Mouse (Mus musculus): ENCODE results near the gene Fam104a. TPM values are rescaled to one million over a fixed set of nuclear protein-coding genes. Genes with fewer than 3 reads are reported as not detected.
A peak's percentile ranks its signal among the peaks of the same experiment; 100 is the strongest.

Gene Fam104a
- polyA plus RNA-seq, 1 experiment from 2014 or later = 40.8 TPM

- H3K4me2 ChIP-seq = no peak overlapping the region
- H3K9ac ChIP-seq = no peak overlapping the region
- H3K27me3 ChIP-seq = no peaks in the 10 kb centered on the region
- H3K36me3 ChIP-seq = peaks cover 70% of the 10 kb centered on the region
- H3K4me3 ChIP-seq = no peak overlapping the region
- no peaks in the 10 kb centered on the region for H3K4me1 ChIP-seq (replicated peaks)
- no peaks in the 10 kb centered on the region for H3K9me3 ChIP-seq
- ATAC-seq (ENCODE audit: low read depth) = no peak
- H3K27ac ChIP-seq (replicated peaks) = no peak overlapping the region
- WGBS = 81% methylated on average over 5 of the region's 5 CpGs
These were observed 13.6 kb upstream of the Fam104a start for GRCm38 (mm10) chr11:113697571-113697970.

GRCm38 (mm10) chr11:113691851-113692250 lies 7.9 kb upstream of the Fam104a start:
- H3K9me3 ChIP-seq = no peaks in the 10 kb centered on the region
- no peak overlapping the region for H3K4me3 ChIP-seq
- H3K4me2 ChIP-seq = no peak overlapping the region
- no peak overlapping the region for H3K9ac ChIP-seq
- H3K27ac ChIP-seq (replicated peaks) = no peak overlapping the region
- H3K36me3 ChIP-seq = peaks cover 92% of the 10 kb centered on the region
- no peaks in the 10 kb centered on the region for H3K27me3 ChIP-seq
- 75% methylated on average over 3 of the region's 3 CpGs for WGBS
- H3K4me1 ChIP-seq (replicated peaks) = peaks cover 6% of the 10 kb centered on the region
- ATAC-seq (ENCODE audit: low read depth) = no peak

GRCm38 (mm10) chr11:113691318-113691717 lies 7.4 kb upstream of the Fam104a start:
- no peak overlapping the region for H3K4me2 ChIP-seq
- no peak overlapping the region for H3K4me3 ChIP-seq
- ATAC-seq (ENCODE audit: low read depth) = no peak
- H3K27ac ChIP-seq (replicated peaks) = no peak overlapping the region
- no peak overlapping the region for H3K9ac ChIP-seq
- 92% methylated on average over 5 of the region's 5 CpGs for WGBS
- H3K27me3 ChIP-seq = no peaks in the 10 kb centered on the region
- peaks cover 87% of the 10 kb centered on the region for H3K36me3 ChIP-seq
- H3K4me1 ChIP-seq (replicated peaks) = peaks cover 11% of the 10 kb centered on the region
- H3K9me3 ChIP-seq = no peaks in the 10 kb centered on the region

GRCm38 (mm10) chr11:113690506-113690905 lies 6.6 kb upstream of the Fam104a start:
- H3K4me2 ChIP-seq = no peak overlapping the region
- WGBS = 93% methylated on average over 12 of the region's 12 CpGs
- H3K36me3 ChIP-seq = peaks cover 79% of the 10 kb centered on the region

GRCm38 (mm10) chr11:113687031-113687430 lies 3.1 kb upstream of the Fam104a start:
- Histone ChIP-seq H3K4me1 (replicated peaks) (peaks cover 40% of the 10 kb centered on the region), H3K36me3 (peaks cover 44% of the 10 kb centered on the region), H3K4me2 (0 out of 2 replicates have a peak overlapping the region, but pooled peaks have one; percentile 4), H3K4me3 (no peak overlapping the region), H3K9ac (peak overlapping the region; percentile 53), H3K27me3 (no peaks in the 10 kb centered on the region), H3K27ac (replicated peaks) (peak overlapping the region; percentile 56), H3K9me3 (no peaks in the 10 kb centered on the region)
- no peak for ATAC-seq (ENCODE audit: low read depth)
- 27% methylated on average over 2 of the region's 2 CpGs for WGBS

More at GRCm38 (mm10) chr11:113690506-113690905, 6.6 kb upstream of the Fam104a start:
- no peaks in the 10 kb centered on the region for H3K9me3 ChIP-seq
- no peaks in the 10 kb centered on the region for H3K27me3 ChIP-seq
- no peak for ATAC-seq (ENCODE audit: low read depth)
- H3K4me1 ChIP-seq (replicated peaks) = peaks cover 19% of the 10 kb centered on the region
- no peak overlapping the region for H3K4me3 ChIP-seq
- no peak overlapping the region for H3K27ac ChIP-seq (replicated peaks)
- H3K9ac ChIP-seq = no peak overlapping the region

- H3K9me3 ChIP-seq = no peaks in the 10 kb centered on the region
- 43% methylated on average over 25 of the region's 25 CpGs for WGBS
- H3K4me1 ChIP-seq (replicated peaks) = peaks cover 54% of the 10 kb centered on the region
- ATAC-seq (ENCODE audit: low read depth) = no peak
- H3K27ac ChIP-seq (replicated peaks) = peak overlapping the region; percentile 71
- peak overlapping the region; percentile 89 for H3K4me2 ChIP-seq
- peaks cover 23% of the 10 kb centered on the region for H3K36me3 ChIP-seq
- no peaks in the 10 kb centered on the region for H3K27me3 ChIP-seq
- H3K4me3 ChIP-seq = peak overlapping the region; percentile 88
- peak overlapping the region; percentile 77 for H3K9ac ChIP-seq
These were observed 912 bp upstream of the Fam104a start for GRCm38 (mm10) chr11:113684707-113685426.

GRCm38 (mm10) chr11:113683627-113683956 lies 363 bp downstream of the Fam104a start:
- Histone ChIP-seq H3K9ac (peak overlapping the region; percentile 85), H3K36me3 (peaks cover 11% of the 10 kb centered on the region), H3K4me1 (replicated peaks) (peaks cover 58% of the 10 kb centered on the region), H3K27ac (replicated peaks) (peak overlapping the region; percentile 96), H3K4me3 (peak overlapping the region; percentile 88), H3K9me3 (no peaks in the 10 kb centered on the region), H3K27me3 (no peaks in the 10 kb centered on the region), H3K4me2 (peak overlapping the region; percentile 89)
- under 1% methylated on average over 31 of the region's 38 CpGs for WGBS
- no peak; the same call in 1 of the 2 replicates for ATAC-seq (ENCODE audit: low read depth)

GRCm38 (mm10) chr11:113682897-113683626 lies 893 bp downstream of the Fam104a start:
- 3% methylated on average over 38 of the region's 38 CpGs for WGBS
- Histone ChIP-seq H3K9ac (peak overlapping the region; percentile 85), H3K36me3 (peaks cover 5% of the 10 kb centered on the region), H3K4me1 (replicated peaks) (peaks cover 58% of the 10 kb centered on the region), H3K27ac (replicated peaks) (peak overlapping the region; percentile 96), H3K4me3 (peak overlapping the region; percentile 88), H3K4me2 (peak overlapping the region; percentile 89), H3K9me3 (no peaks in the 10 kb centered on the region), H3K27me3 (no peaks in the 10 kb centered on the region)
- peak; percentile 29 for ATAC-seq (ENCODE audit: low read depth)

GRCm38 (mm10) chr11:113681979-113682378 lies 2.0 kb downstream of the Fam104a start:
- H3K4me2 ChIP-seq = peak overlapping the region; percentile 89
- peaks cover under 1% of the 10 kb centered on the region; the same call in 1 of the 2 replicates for H3K36me3 ChIP-seq
- no peak overlapping the region for H3K27ac ChIP-seq (replicated peaks)
- no peak for ATAC-seq (ENCODE audit: low read depth)
- H3K4me1 ChIP-seq (replicated peaks) = peaks cover 61% of the 10 kb centered on the region
- H3K9ac ChIP-seq = peak overlapping the region; percentile 85
- H3K9me3 ChIP-seq = no peaks in the 10 kb centered on the region
- peak overlapping the region; percentile 88 for H3K4me3 ChIP-seq
- H3K27me3 ChIP-seq = no peaks in the 10 kb centered on the region

GRCm38 (mm10) chr11:113680954-113681353 lies 3.0 kb downstream of the Fam104a start:
- H3K4me2 ChIP-seq = 0 out of 2 replicates have a peak overlapping the region, but pooled peaks have one; percentile 89
- 81% methylated on average over 2 of the region's 2 CpGs for WGBS
- H3K4me1 ChIP-seq (replicated peaks) = peaks cover 57% of the 10 kb centered on the region
- H3K36me3 ChIP-seq = peaks cover 10% of the 10 kb centered on the region
- no peak for ATAC-seq (ENCODE audit: low read depth)
- no peak overlapping the region for H3K27ac ChIP-seq (replicated peaks)
- no peak overlapping the region for H3K4me3 ChIP-seq
- 0 out of 2 replicates have a peak overlapping the region, but pooled peaks have one; percentile 85 for H3K9ac ChIP-seq
- H3K9me3 ChIP-seq = no peaks in the 10 kb centered on the region
- no peaks in the 10 kb centered on the region for H3K27me3 ChIP-seq

- Histone ChIP-seq H3K4me3 (no peak overlapping the region), H3K4me1 (replicated peaks) (peaks cover 43% of the 10 kb centered on the region), H3K27ac (replicated peaks) (no peak overlapping the region), H3K36me3 (peaks cover 32% of the 10 kb centered on the region), H3K9me3 (no peaks in the 10 kb centered on the region), H3K27me3 (no peaks in the 10 kb centered on the region), H3K4me2 (no peak overlapping the region), H3K9ac (no peak overlapping the region)
- no peak for ATAC-seq (ENCODE audit: low read depth)
- 85% methylated on average over 8 of the region's 8 CpGs for WGBS
These were observed 5.6 kb downstream of the Fam104a start for GRCm38 (mm10) chr11:113678373-113678772.

- no peak for ATAC-seq (ENCODE audit: low read depth)
- Histone ChIP-seq H3K27me3 (no peaks in the 10 kb centered on the region), H3K4me1 (replicated peaks) (peaks cover 35% of the 10 kb centered on the region), H3K27ac (replicated peaks) (no peak overlapping the region), H3K4me3 (no peak overlapping the region), H3K9ac (no peak overlapping the region), H3K4me2 (no peak overlapping the region), H3K36me3 (peaks cover 40% of the 10 kb centered on the region), H3K9me3 (no peaks in the 10 kb centered on the region)
- WGBS = 98% methylated on average over 2 of the region's 2 CpGs
These were observed 6.6 kb downstream of the Fam104a start for GRCm38 (mm10) chr11:113677378-113677777.
